Mouse (Mus musculus) brain, embryonic 14.5 days (tissue): ENCODE data around the gene Jund.

ENCODE experiments used
- CTCF ChIP-seq: fragments of 200-500 bp; IDR thresholded peaks from 2 replicates; pipeline ENCODE4 v1.5.1; 2012; ENCODE audit warnings: inconsistent platforms, mild to moderate bottlenecking, moderate library complexity, borderline replicate concordance; ENCODE audit not compliant: insufficient read depth, insufficient read length; ENCODE audit errors: extremely low read depth
- POLR2A ChIP-seq: fragments of 200-500 bp; IDR thresholded peaks from 2 replicates; pipeline ENCODE4 v1.6.1; 2012; ENCODE audit warnings: mild to moderate bottlenecking, inconsistent platforms, borderline replicate concordance; ENCODE audit not compliant: poor library complexity, insufficient read depth, insufficient read length, severe bottlenecking; ENCODE audit errors: extremely low read depth

DNA sequence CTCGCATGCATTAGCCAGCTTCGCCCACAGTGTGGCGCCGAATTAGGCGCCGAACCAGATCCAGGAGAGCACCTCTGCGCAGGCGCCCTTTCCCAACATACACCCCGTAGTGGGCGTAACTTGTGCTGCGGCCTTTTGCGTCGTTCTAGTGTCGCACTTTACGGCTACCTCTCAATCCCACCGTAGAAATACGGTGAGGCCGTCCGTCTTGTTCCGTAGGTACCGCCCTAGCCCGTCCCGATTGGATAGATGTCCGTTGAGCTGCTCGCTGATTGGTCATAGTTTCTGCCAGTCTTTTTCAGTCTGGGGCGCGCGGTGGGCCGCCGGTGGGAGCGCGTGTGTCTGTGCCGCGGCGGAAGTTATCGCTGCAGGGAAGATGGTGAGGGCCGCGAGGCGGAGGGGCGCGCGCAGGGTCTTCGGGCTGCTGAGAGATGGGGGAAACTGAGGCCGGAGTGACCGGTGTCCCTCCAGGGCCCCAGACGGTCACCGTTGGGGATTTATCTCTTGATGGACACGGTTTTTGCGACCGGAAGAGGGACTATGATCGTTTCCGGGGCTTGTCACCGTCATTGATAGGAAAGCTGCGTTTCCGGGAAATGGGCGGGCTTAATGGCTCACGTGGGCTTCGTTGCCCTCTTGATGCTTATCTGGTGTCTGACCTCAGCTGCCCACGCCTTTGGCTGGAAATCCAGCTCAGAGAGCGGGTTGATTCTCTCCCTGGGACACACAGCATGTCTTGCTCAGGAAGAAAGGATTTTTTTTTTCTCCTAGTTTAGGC, 25.5 kb upstream of the Jund start, which contains the start of gene Lsm4:
- TF ChIP-seq CTCF (peak; percentile 87), POLR2A (peak; percentile 66; the same call in 1 of the 2 replicates)
